Mouse (Mus musculus) neural tube, embryonic 14.5 days (tissue): ENCODE results near the gene Miox. TPM values are rescaled to one million over a fixed set of nuclear protein-coding genes. Genes with fewer than 3 reads are reported as not detected.

Experiments
- ATAC-seq: fragments of 200-750 bp; cut with Nextera tagmentation; 2 replicates; pipeline ENCODE4 v1.8.0; 2017; ENCODE audit warnings: low read depth, mild to moderate bottlenecking, moderate TSS enrichment, moderate library complexity
- H3K27ac ChIP-seq: fragments of 300-500 bp; sonication (generic); 2 replicates; pipeline ENCODE4 v1.5.1; 2014; ENCODE audit warnings: low read depth, mild to moderate bottlenecking, control low read depth, low read length, moderate library complexity, mixed read lengths
- H3K27me3 ChIP-seq: fragments of 300-500 bp; sonication (generic); 2 replicates; pipeline ENCODE4 v1.6.1; 2014; ENCODE audit warnings: low read length; ENCODE audit not compliant: control insufficient read depth, insufficient read depth
- H3K36me3 ChIP-seq: fragments of 300-500 bp; sonication (generic); 2 replicates; pipeline ENCODE4 v1.6.1; 2014; ENCODE audit warnings: low read length, mixed read lengths; ENCODE audit not compliant: control insufficient read depth, insufficient read depth
- H3K4me1 ChIP-seq: fragments of 300-500 bp; sonication (generic); 2 replicates; pipeline ENCODE4 v1.6.1; 2014; ENCODE audit warnings: low read length; ENCODE audit not compliant: control insufficient read depth, insufficient read depth
- H3K4me2 ChIP-seq: fragments of 300-500 bp; sonication (generic); 2 replicates; pipeline ENCODE4 v1.6.1; 2014; ENCODE audit warnings: mild to moderate bottlenecking, low read depth, low read length, control low read depth
- H3K4me3 ChIP-seq: fragments of 300-500 bp; sonication (generic); 2 replicates; pipeline ENCODE4 v1.5.1; 2014; ENCODE audit warnings: low read depth, low read length, control low read depth, mixed read lengths
- H3K9ac ChIP-seq: fragments of 300-500 bp; sonication (generic); replicated peaks from 2 replicates; pipeline ENCODE4 v1.6.1; 2014; ENCODE audit warnings: low read depth, mild to moderate bottlenecking, control low read depth, low read length, mixed read lengths
- H3K9me3 ChIP-seq: fragments of 300-500 bp; sonication (generic); 2 replicates; pipeline ENCODE4 v1.6.1; 2016; ENCODE audit warnings: low read length; ENCODE audit not compliant: control insufficient read depth
- WGBS: fragments of 180-500 bp; shearing (Covaris S2); extraction: QIAGEN DNeasy Blood & Tissue Kit; methylation state at CpG from one replicate; pipeline ENCODE4 v1.1.7; 2014; 5-methylcytosine and 5-hydroxymethylcytosine counted together
- microRNA-seq: library from miRNA; unstranded; fragments of <30 nt; microRNA quantifications from one replicate; pipeline ENCODE4, GENCODE M21; 2016
- polyA plus RNA-seq: library from polyadenylated mRNA; unstranded; fragments of >200 nt; fragmentation: Nextera tagmentation; extraction: Ambion mirVana; gene quantifications from 2 replicates; pipeline ENCODE4 v1.2.1, GENCODE M21; 2014

Gene Miox
- polyA plus RNA-seq, 1 experiment from 2014 or later: not detected

GRCm38 (mm10) chr15:89377362-89377761 is 43.2 kb downstream of the Miox start:
- ATAC-seq: no peak
- Histone ChIP-seq H3K27ac (no peak overlapping the region), H3K9ac (no peak overlapping the region), H3K4me3 (no peak overlapping the region), H3K4me2 (no peak overlapping the region), H3K9me3 (no peaks in the 10 kb centered on the region), H3K27me3 (peaks cover 26% of the 10 kb centered on the region), H3K4me1 (peaks cover 24% of the 10 kb centered on the region), H3K36me3 (no peaks in the 10 kb centered on the region; the same call in 1 of the 2 replicates)
- WGBS: 5% methylated on average over 18 of the region's 18 CpGs

DNA sequence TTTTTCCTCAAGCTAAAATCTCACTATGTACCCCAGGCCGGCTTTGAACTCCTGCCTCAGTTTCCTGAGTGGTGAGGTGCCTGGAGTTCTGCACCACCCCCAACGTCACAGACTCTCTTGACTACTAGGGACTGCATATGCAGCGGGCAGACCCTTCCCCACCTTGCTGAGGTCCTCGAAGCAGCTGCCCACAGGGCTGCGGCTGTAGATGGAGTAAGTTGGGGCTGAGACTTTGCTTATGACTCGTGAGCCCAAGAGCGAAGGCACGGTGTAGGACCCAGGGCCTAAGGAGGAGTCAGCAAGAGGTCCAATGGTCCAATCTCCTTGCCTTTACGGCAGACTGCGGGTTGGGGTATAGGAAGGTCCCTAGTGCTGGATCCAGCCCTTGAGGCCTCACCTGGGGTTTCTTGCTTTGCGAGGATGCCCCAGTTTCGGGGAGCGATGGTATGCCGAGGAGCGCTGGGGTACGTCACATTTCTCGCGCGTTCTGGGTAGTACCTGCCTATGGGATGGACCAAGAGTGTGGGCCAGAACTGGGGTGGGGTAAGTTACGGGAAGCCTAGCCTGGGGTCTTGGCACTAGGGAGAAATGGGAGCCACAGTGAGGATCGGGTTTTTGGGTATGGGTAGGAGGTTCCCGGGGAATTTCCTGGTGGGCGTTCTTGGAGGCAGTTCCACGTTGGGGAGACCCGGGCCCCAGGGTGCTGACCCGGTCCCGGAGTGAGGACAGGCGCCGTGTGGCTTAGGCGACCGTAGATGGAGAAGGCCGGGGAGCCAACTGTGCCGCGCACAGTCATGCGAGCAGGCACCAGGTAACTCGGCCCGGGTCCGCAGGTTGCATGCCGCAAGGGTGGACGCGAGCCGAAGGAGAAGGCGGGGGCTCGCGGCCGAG is 44.0 kb downstream of the Miox start:
- Histone ChIP-seq H3K4me3 (peak overlapping the region; percentile 23), H3K27ac (no peak overlapping the region), H3K9me3 (no peaks in the 10 kb centered on the region), H3K4me1 (peaks cover 16% of the 10 kb centered on the region), H3K4me2 (peak overlapping the region; percentile 55), H3K27me3 (peaks cover 26% of the 10 kb centered on the region), H3K9ac (peak overlapping the region; percentile 25), H3K36me3 (no peaks in the 10 kb centered on the region)
- WGBS: 11% methylated on average over 46 of the region's 46 CpGs
- no peak for ATAC-seq

- H3K36me3 ChIP-seq: no peaks in the 10 kb centered on the region
- WGBS: 1% methylated on average over 29 of the region's 33 CpGs
- H3K4me2 ChIP-seq: peak within 1 kb of the TSS; percentile 55
- no peak for ATAC-seq
- no peaks in the 10 kb centered on the region for H3K9me3 ChIP-seq
- H3K9ac ChIP-seq: peak within 1 kb of the TSS; percentile 25
- H3K27ac ChIP-seq: no peak within 1 kb of the TSS
- H3K27me3 ChIP-seq: peaks cover 26% of the 10 kb centered on the region
- H3K4me1 ChIP-seq: peaks cover 14% of the 10 kb centered on the region; the same call in 1 of the 2 replicates
- H3K4me3 ChIP-seq: peak within 1 kb of the TSS; percentile 23
Measured at GRCm38 (mm10) chr15:89378831-89379401, 44.7 kb downstream of the Miox start, which contains the start of gene Odf3b. Gene Odf3b (minus strand): TSS chr15:89379282.

DNA sequence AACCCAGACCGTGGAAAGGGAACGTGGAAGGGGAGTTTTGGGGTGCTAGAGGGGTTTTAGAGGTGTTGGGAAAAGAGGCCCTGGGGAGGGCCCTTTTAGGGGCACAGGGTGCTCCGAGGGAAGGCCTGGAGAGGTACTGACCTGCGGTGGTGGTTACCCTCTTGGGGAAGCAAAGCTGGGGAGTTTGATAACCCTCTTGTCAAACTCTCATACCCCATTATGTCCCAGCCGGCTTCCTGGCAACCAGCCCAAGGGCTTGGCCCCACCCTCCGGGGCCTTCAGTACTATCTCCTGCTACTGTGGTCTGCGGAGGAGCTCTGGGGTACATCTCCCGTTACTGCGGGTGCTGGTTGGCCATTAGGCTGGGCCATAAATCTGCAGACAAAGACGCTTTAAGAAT is 45.2 kb downstream of the Miox start:
- WGBS: 4% methylated on average over 10 of the region's 10 CpGs
- Histone ChIP-seq H3K4me2 (peak overlapping the region; percentile 55), H3K27ac (no peak overlapping the region), H3K4me1 (peaks cover 10% of the 10 kb centered on the region; the same call in 1 of the 2 replicates), H3K9ac (no peak overlapping the region), H3K9me3 (no peaks in the 10 kb centered on the region), H3K27me3 (peaks cover 26% of the 10 kb centered on the region), H3K36me3 (no peaks in the 10 kb centered on the region), H3K4me3 (peak overlapping the region; percentile 23; the same call in 1 of the 2 replicates)
- no peak for ATAC-seq

GRCm38 (mm10) chr15:89384617-89385016 is 50.4 kb downstream of the Miox start, which contains the start of gene Klhdc7b:
Gene Klhdc7b (plus strand): TSS chr15:89384917.
- Histone ChIP-seq H3K4me1 (no peaks in the 10 kb centered on the region), H3K4me2 (no peak within 1 kb of the TSS), H3K27me3 (peaks cover under 1% of the 10 kb centered on the region; the same call in 1 of the 2 replicates), H3K4me3 (no peak within 1 kb of the TSS), H3K36me3 (no peaks in the 10 kb centered on the region), H3K27ac (no peak within 1 kb of the TSS), H3K9me3 (no peaks in the 10 kb centered on the region), H3K9ac (no peak within 1 kb of the TSS)
- ATAC-seq: no peak
- WGBS: 92% methylated on average over 7 of the region's 7 CpGs

Small RNA genes lying within 50 kb of the gene (microRNA-seq; reads per million reads assigned to microRNA genes)
- not detected for gene Mir6959

Other genes starting within 250 kb of the Miox start
- gene Selenoo, start 245.3 kb upstream of the Miox start, polyA plus RNA-seq: 21.4 and 23.9 TPM in 2 replicates
- gene Tubgcp6, start 211.3 kb upstream of the Miox start, polyA plus RNA-seq: 18.3 and 21.4 TPM in 2 replicates
- 22.1 and 24.9 TPM in 2 replicates for gene Hdac10, start 205.7 kb upstream of the Miox start, polyA plus RNA-seq
- gene Mapk12, start 193.7 kb upstream of the Miox start, polyA plus RNA-seq: 2.9 and 5.2 TPM in 2 replicates
- 24.9 and 32.9 TPM in 2 replicates for gene Mapk11, start 184.8 kb upstream of the Miox start, polyA plus RNA-seq
- gene Plxnb2, start 153.6 kb upstream of the Miox start, polyA plus RNA-seq: 66.4 and 100 TPM in 2 replicates
- gene Dennd6b, start 137.9 kb upstream of the Miox start, polyA plus RNA-seq: 83.0 and 94.5 TPM in 2 replicates
- 85.5 and 92.7 TPM in 2 replicates for gene Ppp6r2, start 122.8 kb upstream of the Miox start, polyA plus RNA-seq
- gene Sbf1, start 19.1 kb upstream of the Miox start, polyA plus RNA-seq: 108 and 122 TPM in 2 replicates
- not detected in 2 replicates for gene Adm2, start 11.7 kb upstream of the Miox start, polyA plus RNA-seq
- 19.8 and 28.6 TPM in 2 replicates for gene Lmf2, start 21.3 kb downstream of the Miox start, polyA plus RNA-seq
- gene Ncaph2, start 21.3 kb downstream of the Miox start, polyA plus RNA-seq: 89.5 and 90.2 TPM in 2 replicates
- 20.0 and 24.3 TPM in 2 replicates for gene Sco2, start 39.4 kb downstream of the Miox start, polyA plus RNA-seq
- gene Tymp, start 42.6 kb downstream of the Miox start, polyA plus RNA-seq: 3.5 and 3.7 TPM in 2 replicates
- 1.3 TPM in 2 replicates for gene Odf3b, start 44.9 kb downstream of the Miox start, polyA plus RNA-seq
- gene Klhdc7b, start 50.5 kb downstream of the Miox start, polyA plus RNA-seq: 0.07 TPM in 1 of 2 replicates, not detected in the other
- gene Syce3, start 76.1 kb downstream of the Miox start, polyA plus RNA-seq: not detected in 2 replicates
- gene Cpt1b, start 91.5 kb downstream of the Miox start, polyA plus RNA-seq: 1.2 and 1.4 TPM in 2 replicates
- gene C730034F03Rik, start 95.2 kb downstream of the Miox start, polyA plus RNA-seq: 5.8 and 6.4 TPM in 2 replicates
- 0.20 TPM in 1 of 2 replicates, not detected in the other for gene Gm44502, start 95.3 kb downstream of the Miox start, polyA plus RNA-seq
- gene Chkb, start 95.5 kb downstream of the Miox start, polyA plus RNA-seq: 76.5 and 80.9 TPM in 2 replicates
- gene Mapk8ip2, start 119.5 kb downstream of the Miox start, polyA plus RNA-seq: 64.5 and 73.1 TPM in 2 replicates
- gene Arsa, start 143.0 kb downstream of the Miox start, polyA plus RNA-seq: 17.3 and 18.9 TPM in 2 replicates
- gene Shank3, start 165.2 kb downstream of the Miox start, polyA plus RNA-seq: 7.4 and 10.1 TPM in 2 replicates
- 2.0 and 2.6 TPM in 2 replicates for gene Acr, start 233.9 kb downstream of the Miox start, polyA plus RNA-seq